Mouse (Mus musculus): ENCODE data around the gene Gtf2e1. TPM values are rescaled to one million over a fixed set of nuclear protein-coding genes. Genes with fewer than 3 reads are reported as not detected.

Gene Gtf2e1
- 1.8 and 2.1 TPM in 2 replicates for polyA plus RNA-seq (2012)

DNA sequence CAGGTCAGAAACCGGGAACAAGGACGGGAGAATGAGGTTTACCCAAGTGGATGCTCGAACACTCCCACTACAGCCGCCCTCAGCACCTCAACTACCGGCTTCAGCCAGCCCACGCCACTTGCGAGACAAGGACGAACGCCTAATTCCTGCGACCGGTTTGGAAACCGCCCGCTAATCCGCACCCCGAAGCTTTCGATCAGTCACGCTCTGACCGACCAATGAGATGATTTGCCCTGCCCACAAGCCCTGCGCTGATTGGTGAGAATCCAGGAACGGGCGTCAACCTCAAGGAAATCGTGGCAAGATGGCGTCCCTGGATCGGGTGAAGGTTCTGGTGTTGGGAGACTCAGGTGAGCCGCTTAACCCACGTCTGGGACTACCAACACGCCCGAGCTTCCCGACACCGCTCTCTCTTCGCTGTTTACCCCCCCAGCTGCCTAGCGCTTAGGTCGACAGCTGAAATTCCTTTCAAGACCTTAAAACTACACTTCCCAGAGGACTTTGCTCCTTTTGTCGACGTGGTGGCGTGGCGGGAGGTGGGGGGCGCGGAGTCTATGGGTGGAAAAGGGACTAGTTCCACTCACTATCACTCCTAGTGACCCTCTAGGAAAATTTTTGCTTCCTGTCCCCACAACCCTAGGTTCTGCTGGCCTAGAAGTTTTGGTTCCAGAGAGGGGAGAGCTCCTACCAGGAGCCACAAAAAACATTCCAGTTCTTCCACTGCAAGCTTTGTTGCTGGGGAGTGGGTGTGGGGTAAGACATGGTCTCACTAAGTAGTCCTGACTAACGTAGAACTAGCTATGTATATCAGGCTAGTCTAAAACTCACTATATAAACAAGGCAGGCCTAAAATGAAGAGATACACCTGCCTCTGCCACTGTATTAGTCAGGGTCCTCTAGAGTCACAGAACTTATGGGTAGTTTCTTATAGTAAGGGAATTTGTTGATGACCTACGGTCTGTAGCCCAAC is at the start of gene Gtf2e1, which contains the start of gene Rabl3:
Gtf2e1 (minus strand) TSS at position 179 of the 970 bp plus-strand sequence.
Rabl3 (plus strand) TSS at position 275 of the 970 bp plus-strand sequence.

GRCm38 (mm10) chr16:37579994-37580393 is 40.4 kb upstream of the Gtf2e1 start, which contains the start of gene Hgd:
Gene Hgd, plus strand, starts transcription at chr16:37580153.

Other genes with a start within 250 kb of the Gtf2e1 start
- not detected in 2 replicates for gene Stxbp5l, start 154.8 kb downstream of the Gtf2e1 start, polyA plus RNA-seq (2012)
- 0.29 and 0.77 TPM in 2 replicates for gene Rabl3, start 96 bp upstream of the Gtf2e1 start, polyA plus RNA-seq (2012)
- not detected in 2 replicates for gene Hgd, start 40.4 kb upstream of the Gtf2e1 start, polyA plus RNA-seq (2012)
- gene Ndufb4, start 114.7 kb upstream of the Gtf2e1 start, polyA plus RNA-seq (2012) = 23.6 and 27.2 TPM in 2 replicates
- gene Fstl1, start 237.1 kb upstream of the Gtf2e1 start, polyA plus RNA-seq (2012) = 0.03 and 0.09 TPM in 2 replicates

All from megakaryocyte-erythroid progenitor cell, adult 5 weeks (primary cell).